Mouse (Mus musculus): ENCODE measurements around the gene Clcn2. TPM values are rescaled to one million over a fixed set of nuclear protein-coding genes. Genes with fewer than 3 reads are reported as not detected.

Gene Clcn2
- polyA plus RNA-seq, 1 experiment from 2014 or later, result 24.9 TPM

DNA sequence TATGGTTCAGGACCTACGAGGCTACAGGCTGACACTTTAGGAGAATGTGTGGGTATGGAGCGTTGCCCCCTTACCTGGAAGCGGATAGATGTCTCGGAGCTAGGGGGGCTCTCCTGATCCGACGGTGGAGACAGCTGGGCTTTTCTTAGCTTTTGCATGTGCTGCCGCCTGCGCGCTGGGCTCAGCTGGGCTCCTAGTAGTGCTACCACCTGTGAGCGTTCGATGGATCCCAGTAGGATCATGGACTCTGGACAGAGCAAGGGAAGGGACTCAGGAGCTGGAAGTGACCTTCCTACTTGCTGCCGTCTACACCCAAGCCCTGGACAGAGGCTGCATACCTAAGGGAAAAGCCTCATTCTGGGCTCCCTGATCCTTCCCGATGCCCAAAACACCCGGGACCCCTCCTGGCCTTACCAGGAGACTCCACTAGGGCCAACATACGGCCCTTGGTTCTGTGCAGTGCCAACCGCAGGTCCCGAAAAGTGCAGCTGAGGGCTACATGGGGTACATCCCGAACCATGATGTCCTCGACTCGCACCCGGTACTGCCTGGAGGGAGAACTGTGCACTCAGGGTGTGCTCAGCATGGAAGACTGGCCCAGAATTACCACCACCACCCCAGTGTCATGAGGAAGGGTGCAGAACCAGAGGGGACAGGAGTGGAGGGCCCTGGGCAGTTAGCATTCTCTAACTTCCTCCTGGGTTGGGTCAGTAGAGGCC, 9.2 kb downstream of the Clcn2 start:
- Histone ChIP-seq H3K4me2 (ENCODE audit: low read length) (no peak overlapping the region), H3K4me1 (ENCODE audit: control insufficient read depth, insufficient read depth, low read depth, low read length) (no peaks in the 10 kb centered on the region), H3K9ac (ENCODE audit: low read depth, low read length) (no peak overlapping the region), H3K27me3 (replicated peaks; ENCODE audit: control insufficient read depth, insufficient read depth, low read length) (no peaks in the 10 kb centered on the region), H3K9me3 (ENCODE audit: control insufficient read depth, low read length) (no peaks in the 10 kb centered on the region), H3K4me3 (ENCODE audit: low read length) (no peak overlapping the region), H3K36me3 (ENCODE audit: control insufficient read depth, insufficient read depth, low read length) (peaks cover 2% of the 10 kb centered on the region), H3K27ac (ENCODE audit: low read depth, low read length) (no peak overlapping the region)
- 92% methylated on average over 21 of the region's 21 CpGs for whole genome bisulfite sequencing
- no peak for ATAC-seq

DNA sequence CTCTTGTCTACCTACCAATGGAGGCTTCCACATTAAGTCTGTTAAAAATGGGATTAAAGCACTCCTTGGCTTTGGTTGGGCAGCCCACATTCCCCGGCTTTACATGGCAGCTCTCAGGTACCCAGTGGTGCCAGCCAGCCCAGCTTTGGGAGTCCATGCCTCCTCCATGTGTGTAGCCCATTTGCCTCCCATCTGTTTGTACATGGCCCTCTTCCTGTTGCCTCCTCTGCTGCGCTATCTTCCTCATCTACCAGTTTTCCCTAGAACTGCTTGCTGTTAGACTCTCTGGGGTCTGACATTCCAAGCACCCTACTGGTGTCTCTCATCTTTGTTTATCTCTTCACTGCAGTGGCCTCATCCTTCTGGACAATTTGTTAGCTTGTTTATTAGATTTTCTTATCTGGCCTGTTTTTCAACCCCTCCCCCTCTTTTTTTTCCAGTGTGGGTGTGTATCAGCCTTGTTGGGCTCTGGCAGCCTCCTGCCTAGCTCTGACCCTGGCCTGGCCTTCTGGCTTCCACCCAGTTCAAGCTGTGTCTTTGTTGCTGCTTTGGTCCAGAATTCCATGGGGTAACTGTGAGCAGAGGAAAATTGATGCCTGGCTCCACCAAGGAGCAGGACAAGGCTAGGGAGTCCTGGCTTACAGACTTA, 11.0 kb downstream of the Clcn2 start:
- peaks cover 10% of the 10 kb centered on the region for H3K4me1 ChIP-seq (ENCODE audit: control insufficient read depth, insufficient read depth, low read depth, low read length)
- no peaks in the 10 kb centered on the region for H3K27me3 ChIP-seq (replicated peaks; ENCODE audit: control insufficient read depth, insufficient read depth, low read length)
- ATAC-seq, result no peak
- H3K36me3 ChIP-seq (ENCODE audit: control insufficient read depth, insufficient read depth, low read length), result peaks cover 3% of the 10 kb centered on the region
- WGBS, result 89% methylated on average over 2 of the region's 2 CpGs
- no peaks in the 10 kb centered on the region for H3K9me3 ChIP-seq (ENCODE audit: control insufficient read depth, low read length)
- H3K4me2 ChIP-seq (ENCODE audit: low read length), result no peak overlapping the region
- H3K9ac ChIP-seq (ENCODE audit: low read depth, low read length), result no peak overlapping the region
- no peak overlapping the region for H3K4me3 ChIP-seq (ENCODE audit: low read length)
- H3K27ac ChIP-seq (ENCODE audit: low read depth, low read length), result no peak overlapping the region

DNA sequence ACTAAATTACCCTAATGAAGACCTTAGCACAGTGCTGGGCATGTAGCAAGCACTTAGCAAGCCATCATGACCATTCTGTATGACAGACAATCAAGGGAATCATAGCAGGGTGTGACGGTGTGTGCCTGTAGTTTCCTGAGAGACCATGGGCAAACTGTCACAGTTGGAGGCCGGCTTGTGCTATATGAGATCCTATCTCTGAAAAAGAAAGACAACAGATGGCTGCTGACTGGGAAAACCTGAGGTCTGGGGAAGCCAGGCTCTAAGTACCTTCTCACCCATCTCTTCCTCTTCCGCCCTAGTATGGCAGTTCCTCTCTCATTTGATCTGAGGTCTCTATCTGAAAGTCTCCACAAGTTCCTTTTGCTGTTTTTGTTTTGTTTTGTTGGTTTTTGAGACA, 11.8 kb downstream of the Clcn2 start:
- no peak overlapping the region for H3K4me2 ChIP-seq (ENCODE audit: low read length)
- no peak overlapping the region for H3K27ac ChIP-seq (ENCODE audit: low read depth, low read length)
- H3K4me3 ChIP-seq (ENCODE audit: low read length), result no peak overlapping the region
- H3K9ac ChIP-seq (ENCODE audit: low read depth, low read length), result no peak overlapping the region
- no peaks in the 10 kb centered on the region for H3K9me3 ChIP-seq (ENCODE audit: control insufficient read depth, low read length)
- peaks cover 10% of the 10 kb centered on the region for H3K4me1 ChIP-seq (ENCODE audit: control insufficient read depth, insufficient read depth, low read depth, low read length)
- WGBS, result 60% methylated on average over 3 of the region's 3 CpGs
- H3K27me3 ChIP-seq (replicated peaks; ENCODE audit: control insufficient read depth, insufficient read depth, low read length), result no peaks in the 10 kb centered on the region
- ATAC-seq, result no peak
- peaks cover 6% of the 10 kb centered on the region for H3K36me3 ChIP-seq (ENCODE audit: control insufficient read depth, insufficient read depth, low read length)

DNA sequence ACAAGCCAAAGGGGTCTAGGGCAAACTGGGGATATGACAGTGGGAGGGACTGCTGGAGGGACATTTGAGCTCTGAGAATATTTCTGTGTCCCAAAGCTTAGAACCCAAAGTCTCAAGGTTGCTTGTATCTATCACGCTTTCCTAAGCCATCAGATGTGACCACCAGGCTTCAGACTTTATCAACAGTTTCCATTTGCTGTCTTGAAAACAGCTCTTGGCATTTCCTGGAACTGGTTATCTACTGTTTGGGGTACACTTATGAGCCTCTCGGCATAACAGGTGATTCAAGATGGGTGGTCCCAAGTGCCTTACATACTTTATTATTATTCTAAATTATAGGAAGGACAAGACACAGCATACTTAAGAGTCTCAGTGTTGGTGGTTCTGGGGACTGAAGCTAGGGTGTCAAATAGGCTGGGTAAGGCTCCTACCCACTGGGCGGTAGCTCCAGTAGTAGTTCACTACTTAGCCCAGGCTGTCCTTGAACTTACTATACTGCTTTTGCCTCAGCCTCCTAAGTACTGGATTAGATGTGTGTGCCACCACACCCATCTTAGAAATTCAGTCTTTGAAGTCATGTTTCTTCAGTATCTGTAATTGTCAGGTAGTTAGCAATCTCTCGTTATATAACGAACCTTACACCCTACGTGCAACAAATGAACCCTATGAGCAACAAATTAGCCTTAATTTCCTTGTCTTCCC, 13.7 kb downstream of the Clcn2 start:
- Histone ChIP-seq H3K4me1 (ENCODE audit: control insufficient read depth, insufficient read depth, low read depth, low read length) (peaks cover 10% of the 10 kb centered on the region), H3K9ac (ENCODE audit: low read depth, low read length) (no peak overlapping the region), H3K9me3 (ENCODE audit: control insufficient read depth, low read length) (no peaks in the 10 kb centered on the region), H3K27me3 (replicated peaks; ENCODE audit: control insufficient read depth, insufficient read depth, low read length) (no peaks in the 10 kb centered on the region), H3K27ac (ENCODE audit: low read depth, low read length) (no peak overlapping the region), H3K4me3 (ENCODE audit: low read length) (no peak overlapping the region), H3K36me3 (ENCODE audit: control insufficient read depth, insufficient read depth, low read length) (peaks cover 20% of the 10 kb centered on the region), H3K4me2 (ENCODE audit: low read length) (no peak overlapping the region)
- 92% methylated on average over 6 of the region's 6 CpGs for WGBS
- ATAC-seq, result no peak

DNA sequence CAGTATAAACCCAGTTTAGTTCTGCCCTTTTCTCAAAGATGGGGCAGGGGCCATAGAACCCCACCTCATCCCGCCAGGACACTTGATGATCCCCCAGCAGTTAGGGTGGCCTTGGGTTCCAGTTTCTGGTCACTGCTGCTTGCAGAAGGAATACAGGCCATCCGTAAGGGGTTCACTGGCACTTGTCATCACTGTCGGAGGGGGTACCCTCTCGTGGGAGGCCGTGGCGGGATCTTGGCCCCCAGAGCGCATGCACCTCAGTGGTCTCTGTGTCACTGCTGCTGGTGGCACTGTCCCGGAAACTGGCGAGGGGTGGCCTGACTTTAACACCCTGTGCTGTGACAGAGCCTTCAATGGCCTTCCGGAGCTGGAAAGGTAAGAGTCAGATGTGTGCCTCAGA, 14.5 kb downstream of the Clcn2 start:
- WGBS, result 95% methylated on average over 10 of the region's 10 CpGs
- H3K27ac ChIP-seq (ENCODE audit: low read depth, low read length), result no peak overlapping the region
- H3K9ac ChIP-seq (ENCODE audit: low read depth, low read length), result no peak overlapping the region

DNA sequence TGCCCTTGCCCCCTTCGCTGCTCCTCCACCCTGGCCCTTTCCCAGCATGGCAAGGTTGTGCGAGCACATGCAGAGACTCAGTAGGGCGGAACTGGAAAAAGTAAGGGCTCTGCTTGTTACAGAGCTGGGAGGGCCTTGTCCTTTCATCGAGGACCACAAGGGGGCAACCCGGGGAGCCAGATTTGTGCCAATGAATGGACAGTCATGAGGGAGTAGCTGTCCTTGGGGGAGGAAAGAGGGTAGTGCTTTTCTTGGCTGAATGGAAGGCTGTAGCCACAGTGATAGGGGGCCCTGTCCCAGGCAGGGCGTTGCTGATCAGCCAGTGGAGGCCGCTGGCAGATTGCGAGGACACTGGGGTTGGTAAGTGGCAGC, 15.0 kb downstream of the Clcn2 start:
- Histone ChIP-seq H3K36me3 (ENCODE audit: control insufficient read depth, insufficient read depth, low read length) (peaks cover 22% of the 10 kb centered on the region), H3K9me3 (ENCODE audit: control insufficient read depth, low read length) (no peaks in the 10 kb centered on the region), H3K4me1 (ENCODE audit: control insufficient read depth, insufficient read depth, low read depth, low read length) (peaks cover 10% of the 10 kb centered on the region), H3K4me3 (ENCODE audit: low read length) (no peak overlapping the region), H3K4me2 (ENCODE audit: low read length) (no peak overlapping the region), H3K27ac (ENCODE audit: low read depth, low read length) (peak overlapping the region; percentile 49), H3K9ac (ENCODE audit: low read depth, low read length) (no peak overlapping the region), H3K27me3 (replicated peaks; ENCODE audit: control insufficient read depth, insufficient read depth, low read length) (no peaks in the 10 kb centered on the region)
- 6% methylated on average over 8 of the region's 8 CpGs for WGBS
- peak; percentile 75 for ATAC-seq

More for the DNA sequence above, 14.5 kb downstream of the Clcn2 start:
- no peak overlapping the region for H3K4me3 ChIP-seq (ENCODE audit: low read length)
- H3K4me2 ChIP-seq (ENCODE audit: low read length), result no peak overlapping the region
- H3K27me3 ChIP-seq (replicated peaks; ENCODE audit: control insufficient read depth, insufficient read depth, low read length), result no peaks in the 10 kb centered on the region
- ATAC-seq, result no peak
- no peaks in the 10 kb centered on the region for H3K9me3 ChIP-seq (ENCODE audit: control insufficient read depth, low read length)
- H3K36me3 ChIP-seq (ENCODE audit: control insufficient read depth, insufficient read depth, low read length), result peaks cover 22% of the 10 kb centered on the region
- H3K4me1 ChIP-seq (ENCODE audit: control insufficient read depth, insufficient read depth, low read depth, low read length), result peaks cover 10% of the 10 kb centered on the region

DNA sequence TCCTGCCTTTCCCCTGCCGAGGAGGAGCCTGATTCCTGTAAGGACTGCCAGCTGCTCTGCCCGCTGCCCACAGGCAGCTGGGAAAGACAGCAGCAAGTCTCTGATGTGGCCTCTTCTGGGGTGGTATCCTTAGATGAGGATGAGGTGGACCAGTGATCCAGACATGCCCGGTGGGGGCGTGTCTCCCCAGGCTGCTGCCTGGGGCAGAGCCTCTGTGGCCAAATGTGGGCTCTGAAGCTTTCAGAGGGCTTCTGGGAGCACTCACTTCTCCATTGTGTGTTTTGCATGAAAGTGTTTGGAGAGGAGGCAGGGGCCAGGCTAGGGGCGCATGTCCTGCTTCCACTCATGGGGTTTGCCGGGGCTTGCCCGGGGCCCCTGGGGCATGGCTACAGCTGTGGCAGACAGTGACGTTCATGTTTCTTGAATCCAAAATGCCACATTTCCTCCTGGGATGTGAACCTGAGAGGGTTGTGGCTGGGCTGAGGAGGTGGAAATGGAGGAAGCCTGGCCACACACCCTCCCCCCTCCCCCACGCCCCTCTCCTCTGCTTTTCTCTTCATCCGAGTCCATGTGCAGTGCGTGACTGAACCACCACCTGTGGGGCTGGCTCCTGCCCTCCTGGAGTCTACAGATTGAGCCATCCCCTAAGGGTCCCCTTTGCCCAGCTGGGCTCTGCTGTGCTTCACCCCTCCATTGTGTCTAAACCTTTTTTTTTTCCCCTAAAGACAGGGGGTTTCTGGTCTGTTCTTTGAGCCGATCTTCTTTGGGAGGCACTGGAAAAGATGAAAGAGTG, 15.6 kb downstream of the Clcn2 start:
- Histone ChIP-seq H3K4me1 (ENCODE audit: control insufficient read depth, insufficient read depth, low read depth, low read length) (peaks cover 10% of the 10 kb centered on the region), H3K9ac (ENCODE audit: low read depth, low read length) (peak overlapping the region; percentile 15; the same call in 1 of the 2 replicates), H3K27me3 (replicated peaks; ENCODE audit: control insufficient read depth, insufficient read depth, low read length) (no peaks in the 10 kb centered on the region), H3K4me2 (ENCODE audit: low read length) (no peak overlapping the region), H3K4me3 (ENCODE audit: low read length) (no peak overlapping the region), H3K36me3 (ENCODE audit: control insufficient read depth, insufficient read depth, low read length) (peaks cover 20% of the 10 kb centered on the region), H3K9me3 (ENCODE audit: control insufficient read depth, low read length) (no peaks in the 10 kb centered on the region), H3K27ac (ENCODE audit: low read depth, low read length) (peak overlapping the region; percentile 49)
- ATAC-seq, result peak; percentile 14; the same call in 1 of the 2 replicates
- 9% methylated on average over 12 of the region's 12 CpGs for WGBS

DNA sequence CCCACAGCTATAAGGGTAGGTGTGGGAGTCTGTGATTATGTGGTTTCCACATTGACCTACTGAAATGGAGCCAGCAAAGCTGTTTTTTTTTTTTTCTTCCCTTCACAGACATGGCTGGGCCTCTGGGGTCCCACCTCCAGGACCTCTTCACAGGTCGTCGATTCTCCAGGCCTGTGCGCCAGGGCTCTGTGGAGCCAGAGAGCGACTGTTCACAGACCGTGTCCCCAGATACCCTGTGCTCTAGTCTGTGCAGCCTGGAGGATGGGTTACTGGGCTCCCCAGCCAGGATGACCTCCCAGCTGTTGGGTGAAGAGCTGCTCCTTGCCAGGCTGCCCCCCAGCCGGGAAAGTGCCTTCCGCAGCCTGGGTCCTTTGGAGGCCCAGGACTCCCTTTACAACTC, 16.2 kb downstream of the Clcn2 start:
- 41% methylated on average over 7 of the region's 7 CpGs for WGBS
- H3K9ac ChIP-seq (ENCODE audit: low read depth, low read length), result no peak overlapping the region
- peaks cover 20% of the 10 kb centered on the region for H3K36me3 ChIP-seq (ENCODE audit: control insufficient read depth, insufficient read depth, low read length)
- H3K4me1 ChIP-seq (ENCODE audit: control insufficient read depth, insufficient read depth, low read depth, low read length), result peaks cover 14% of the 10 kb centered on the region
- H3K4me2 ChIP-seq (ENCODE audit: low read length), result no peak overlapping the region
- no peak overlapping the region for H3K4me3 ChIP-seq (ENCODE audit: low read length)
- no peak for ATAC-seq
- H3K27ac ChIP-seq (ENCODE audit: low read depth, low read length), result no peak overlapping the region
- H3K9me3 ChIP-seq (ENCODE audit: control insufficient read depth, low read length), result no peaks in the 10 kb centered on the region
- H3K27me3 ChIP-seq (replicated peaks; ENCODE audit: control insufficient read depth, insufficient read depth, low read length), result no peaks in the 10 kb centered on the region

All from hindbrain, embryonic 16.5 days (tissue).